Mouse (Mus musculus): ENCODE data around the gene Coq3. TPM values are rescaled to one million over a fixed set of nuclear protein-coding genes. Genes with fewer than 3 reads are reported as not detected.

Coq3 gene
- polyA plus RNA-seq, 1 experiment = 11.7 TPM

Other genes with a start within 250 kb of the Coq3 start
- not detected in 2 replicates for gene Prdm13, start 193.7 kb upstream of the Coq3 start, polyA plus RNA-seq (2012; rRNA removed)
- 25.2 and 27.9 TPM in 2 replicates for gene Ccnc, start 152.0 kb upstream of the Coq3 start, polyA plus RNA-seq (2012; rRNA removed)
- 17.8 and 22.0 TPM in 2 replicates for gene Usp45, start 112.5 kb upstream of the Coq3 start, polyA plus RNA-seq (2012; rRNA removed)
- gene Tstd3, start 112.5 kb upstream of the Coq3 start, polyA plus RNA-seq (2012; rRNA removed) = 16.6 and 17.4 TPM in 2 replicates
- 298 and 323 TPM in 2 replicates for gene Pnisr, start 32.1 kb upstream of the Coq3 start, polyA plus RNA-seq (2012; rRNA removed)
- gene Faxc, start 51.7 kb downstream of the Coq3 start, polyA plus RNA-seq (2012; rRNA removed) = 19.9 and 23.7 TPM in 2 replicates

Measured in frontal cortex, adult 2 months (tissue).